Mouse (Mus musculus): ENCODE data around the gene Dach1. TPM values are rescaled to one million over a fixed set of nuclear protein-coding genes. Genes with fewer than 3 reads are reported as not detected.
A peak's percentile ranks its signal among the peaks of the same experiment; 100 is the strongest.

The Dach1 gene
- total RNA-seq (2017): 23.5 and 36.8 TPM in 2 replicates

DNA sequence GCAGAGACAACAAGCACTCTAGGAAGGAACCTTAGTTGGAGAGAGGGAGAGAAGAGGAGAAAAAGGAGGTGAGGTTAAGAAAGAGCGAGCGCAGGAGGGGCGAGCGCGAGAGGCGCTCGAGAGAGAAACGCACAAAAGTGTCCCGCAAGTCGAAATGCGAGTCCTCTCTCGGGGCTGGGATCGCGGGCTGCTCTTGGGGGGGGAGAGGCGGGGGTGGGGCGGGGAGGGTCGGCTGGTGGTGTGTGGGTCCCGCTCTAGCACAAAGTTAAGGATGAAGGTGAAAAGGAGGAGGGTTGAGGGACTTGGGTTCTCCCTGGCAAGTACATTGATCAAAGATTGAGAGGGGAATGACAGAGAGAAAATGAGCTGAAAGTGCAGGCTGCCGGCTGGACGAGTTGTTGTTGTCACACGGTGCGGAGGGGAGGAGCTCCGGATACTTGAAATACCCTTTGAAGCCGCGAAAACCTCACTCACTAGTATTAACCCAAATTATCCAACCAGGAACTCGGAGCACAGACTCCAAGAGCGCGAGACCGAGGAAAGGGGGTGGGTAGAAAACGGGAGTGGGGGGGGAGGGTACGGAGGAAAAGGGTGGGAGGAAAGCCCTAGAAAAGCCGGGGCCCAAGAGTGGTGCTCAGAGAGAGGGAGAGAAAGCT lies at the start of gene Dach1:
Dach1 (minus strand) TSS at position 345 of the 656 bp plus-strand sequence.
- ATAC-seq (replicated peaks; ENCODE audit: low read depth, poor library complexity, severe bottlenecking): peak; percentile 61

- no peak for ATAC-seq (replicated peaks; ENCODE audit: low read depth, poor library complexity, severe bottlenecking)
These were observed 30.5 kb upstream of the Dach1 start for GRCm38 (mm10) chr14:98200089-98200488.

DNA sequence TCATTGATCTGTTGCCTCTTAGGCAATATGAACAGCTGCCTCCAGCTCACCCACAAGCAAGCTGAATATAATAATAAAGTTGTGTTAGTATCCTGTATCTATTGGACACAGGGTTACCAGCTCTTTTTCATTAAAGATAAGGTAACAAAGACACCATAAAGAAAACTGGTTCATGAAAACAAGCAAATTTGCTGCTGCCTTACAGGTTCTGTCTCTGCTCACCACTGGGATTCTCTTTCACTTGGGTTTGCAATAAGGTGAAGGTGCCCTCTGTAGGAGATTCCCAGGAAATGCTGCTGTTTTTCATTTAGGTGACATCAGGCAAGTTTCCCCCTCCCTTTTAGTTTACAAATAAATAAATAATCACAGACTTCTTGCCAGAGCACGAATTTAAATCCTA lies 12.0 kb upstream of the Dach1 start:
- peak; percentile 83 for ATAC-seq (replicated peaks; ENCODE audit: low read depth, poor library complexity, severe bottlenecking)

GRCm38 (mm10) chr14:98173831-98174230 lies 4.3 kb upstream of the Dach1 start:
- ATAC-seq (replicated peaks; ENCODE audit: low read depth, poor library complexity, severe bottlenecking): no peak

GRCm38 (mm10) chr14:98172394-98172905 lies 2.9 kb upstream of the Dach1 start:
- no peak for ATAC-seq (replicated peaks; ENCODE audit: low read depth, poor library complexity, severe bottlenecking)

- ATAC-seq (replicated peaks; ENCODE audit: low read depth, poor library complexity, severe bottlenecking): no peak
These were observed 2.3 kb upstream of the Dach1 start for GRCm38 (mm10) chr14:98171861-98172260.

DNA sequence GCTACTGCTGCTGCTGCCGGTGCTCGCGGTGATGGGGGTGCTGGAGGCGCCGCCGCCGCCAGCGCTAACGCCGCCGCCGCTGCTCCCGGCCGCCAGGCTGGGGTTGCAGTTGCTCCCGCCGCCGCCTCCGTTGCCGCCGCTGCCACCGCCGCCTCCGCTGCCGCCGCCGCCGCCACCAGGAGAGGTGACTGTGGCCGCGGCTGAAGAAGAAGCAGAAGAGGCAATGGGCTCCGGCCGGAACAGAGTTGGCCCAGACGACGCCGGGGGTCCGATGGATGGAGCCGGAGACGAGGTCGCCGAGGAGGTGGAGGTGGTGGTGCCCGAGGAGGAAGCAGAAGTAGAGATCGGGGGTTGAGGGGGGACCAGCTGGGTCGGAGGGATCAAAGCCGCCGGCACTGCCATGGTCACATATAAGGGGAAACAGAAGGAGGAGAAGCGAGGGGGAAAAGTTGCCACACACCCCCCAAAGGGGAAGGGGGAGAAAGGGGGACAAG lies 610 bp downstream of the Dach1 start:
- peak; percentile 37 for ATAC-seq (replicated peaks; ENCODE audit: low read depth, poor library complexity, severe bottlenecking)

- peak; percentile 34 for ATAC-seq (replicated peaks; ENCODE audit: low read depth, poor library complexity, severe bottlenecking)
These were observed 1.3 kb downstream of the Dach1 start for GRCm38 (mm10) chr14:98168039-98168907.

DNA sequence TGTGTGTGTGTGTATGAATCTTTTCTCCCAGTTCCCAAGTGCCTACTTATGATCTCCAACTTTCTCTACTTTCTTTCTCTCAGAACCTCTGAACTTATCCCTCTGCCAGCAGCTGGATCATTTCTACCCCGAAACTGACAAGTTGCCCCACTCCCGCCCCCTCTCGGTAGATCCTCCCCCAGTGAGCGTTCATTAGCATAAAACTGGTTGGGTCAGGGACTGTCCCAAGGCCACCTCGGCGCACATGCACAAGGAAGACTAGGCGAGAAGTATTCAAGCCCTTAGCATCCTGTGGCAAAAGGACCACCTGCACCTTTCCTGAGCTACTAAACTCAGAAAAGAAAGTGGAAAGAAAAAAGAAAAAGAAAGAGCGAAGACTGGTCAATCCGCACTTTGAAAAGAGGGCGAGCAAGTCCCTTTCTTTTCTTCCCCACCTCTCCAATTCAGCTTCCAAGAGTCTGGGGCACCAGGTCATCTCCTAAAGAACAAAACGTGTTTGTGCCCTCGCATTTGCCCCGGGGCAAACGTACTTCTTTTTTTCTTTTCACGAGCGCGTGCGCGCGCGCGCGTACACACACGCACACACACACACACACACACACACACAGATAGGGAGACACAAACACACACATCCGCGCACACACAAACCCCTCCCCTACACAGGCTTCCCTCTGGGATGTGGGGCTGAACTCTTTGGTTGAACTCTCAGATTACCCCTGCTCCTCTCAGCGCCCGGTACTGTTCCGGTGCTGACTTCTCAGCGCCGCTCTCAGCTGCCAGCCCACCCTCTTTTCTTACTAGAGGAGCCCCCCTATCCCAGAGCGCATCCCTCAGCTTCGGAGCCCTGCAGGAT lies 2.2 kb downstream of the Dach1 start:
- peak; percentile 61 for ATAC-seq (replicated peaks; ENCODE audit: low read depth, poor library complexity, severe bottlenecking)

DNA sequence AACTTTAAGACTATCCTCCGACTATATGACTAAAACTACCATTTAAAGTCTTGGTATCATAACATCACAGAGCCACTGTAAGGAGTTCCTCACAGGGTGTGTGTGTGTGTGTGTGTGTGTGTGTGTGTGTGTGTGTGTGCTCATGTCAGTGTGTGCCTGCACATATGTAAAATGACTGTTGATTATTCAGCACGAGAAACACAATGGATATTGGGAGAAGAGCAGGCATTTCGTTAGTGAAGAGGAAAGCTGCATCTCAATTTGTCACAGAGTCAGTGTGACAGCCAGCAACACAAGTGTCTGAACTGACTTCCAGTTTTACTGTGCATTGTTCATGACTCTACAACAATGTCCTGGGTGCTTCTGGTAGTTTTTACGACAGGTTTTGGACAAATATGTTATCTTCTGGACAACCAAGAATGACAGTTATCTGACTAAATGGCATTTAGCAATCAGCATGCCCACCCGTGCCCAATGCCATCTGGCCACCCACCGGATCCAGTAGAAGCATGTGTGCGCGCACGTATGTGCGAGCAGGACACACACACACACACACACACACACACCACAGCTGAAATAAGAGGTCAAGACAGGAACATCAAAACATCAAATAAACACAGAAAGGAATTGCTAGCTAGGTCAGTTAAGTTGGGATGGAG lies 3.1 kb downstream of the Dach1 start:
- ATAC-seq (replicated peaks; ENCODE audit: low read depth, poor library complexity, severe bottlenecking): no peak

DNA sequence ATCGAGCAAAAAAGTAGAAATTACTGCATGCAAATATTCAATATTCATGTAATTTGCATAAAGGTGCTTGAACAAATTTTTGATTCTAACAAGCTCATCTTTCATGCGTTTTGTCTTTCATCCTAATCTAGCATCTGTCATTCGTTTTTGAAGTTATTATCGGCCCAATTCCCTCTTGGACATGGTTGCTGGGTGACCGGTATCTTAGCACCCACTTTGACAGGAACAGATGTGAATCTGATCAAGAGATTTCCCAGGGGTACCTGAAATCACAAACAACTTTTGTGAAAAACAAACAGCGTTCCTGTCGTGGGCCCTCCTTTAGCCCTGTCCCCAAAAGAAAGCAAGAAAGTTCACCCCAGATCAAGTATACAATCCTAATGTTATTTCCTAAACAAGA lies 12.8 kb downstream of the Dach1 start:
- no peak for ATAC-seq (replicated peaks; ENCODE audit: low read depth, poor library complexity, severe bottlenecking)

- ATAC-seq (replicated peaks; ENCODE audit: low read depth, poor library complexity, severe bottlenecking): no peak
These were observed 13.7 kb downstream of the Dach1 start for GRCm38 (mm10) chr14:98155725-98156392.

DNA sequence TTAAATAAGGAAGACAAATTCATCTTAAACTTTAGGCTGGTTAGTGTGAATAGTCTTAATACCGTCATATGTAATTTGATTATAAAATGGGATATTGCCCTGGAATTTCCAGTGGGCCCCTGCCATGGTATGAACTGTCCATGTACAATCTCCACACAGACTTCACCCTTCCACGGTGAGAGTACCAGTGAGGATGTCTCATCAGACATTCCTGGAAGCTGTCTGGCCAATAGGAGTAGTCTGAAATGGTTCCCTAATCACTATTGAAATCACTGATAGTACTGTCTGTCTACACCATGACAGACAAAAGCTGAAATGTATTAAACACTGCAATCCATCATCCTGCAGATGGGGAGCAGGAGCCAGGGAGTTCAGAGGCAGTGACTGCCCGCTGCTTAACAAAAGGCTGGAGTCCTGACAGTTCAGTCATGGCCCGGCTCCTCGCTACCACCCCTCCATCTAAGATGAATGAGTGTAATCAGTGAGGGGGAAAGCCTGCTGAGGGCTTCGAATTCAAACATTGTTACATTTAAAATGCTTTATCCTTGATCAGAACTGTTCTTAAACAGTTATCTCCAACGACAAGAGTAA lies 14.6 kb downstream of the Dach1 start:
- ATAC-seq (replicated peaks; ENCODE audit: low read depth, poor library complexity, severe bottlenecking): no peak

- no peak for ATAC-seq (replicated peaks; ENCODE audit: low read depth, poor library complexity, severe bottlenecking)
These were observed 27.8 kb downstream of the Dach1 start for GRCm38 (mm10) chr14:98141758-98142157.

- no peak for ATAC-seq (replicated peaks; ENCODE audit: low read depth, poor library complexity, severe bottlenecking)
These were observed 30.5 kb downstream of the Dach1 start for GRCm38 (mm10) chr14:98138873-98139665.

DNA sequence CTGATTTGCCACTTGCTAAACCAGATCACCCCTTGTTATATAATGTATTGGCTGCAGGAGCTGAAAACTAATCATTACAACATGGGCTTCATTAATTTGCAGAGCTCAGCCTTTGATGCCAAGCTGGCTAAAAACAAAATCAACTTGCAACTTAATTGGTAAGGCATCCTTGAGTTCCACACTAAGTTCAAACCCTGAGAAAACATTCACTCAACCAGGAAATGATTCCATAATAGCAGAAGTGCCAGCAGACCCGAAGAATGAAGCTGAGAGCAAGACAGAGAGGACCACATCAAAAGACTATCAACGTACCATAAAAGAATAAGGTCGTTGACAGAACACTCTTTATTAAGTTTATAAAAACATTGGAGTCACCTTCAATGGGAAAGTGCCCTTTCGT lies 35.0 kb downstream of the Dach1 start:
- no peak for ATAC-seq (replicated peaks; ENCODE audit: low read depth, poor library complexity, severe bottlenecking)

DNA sequence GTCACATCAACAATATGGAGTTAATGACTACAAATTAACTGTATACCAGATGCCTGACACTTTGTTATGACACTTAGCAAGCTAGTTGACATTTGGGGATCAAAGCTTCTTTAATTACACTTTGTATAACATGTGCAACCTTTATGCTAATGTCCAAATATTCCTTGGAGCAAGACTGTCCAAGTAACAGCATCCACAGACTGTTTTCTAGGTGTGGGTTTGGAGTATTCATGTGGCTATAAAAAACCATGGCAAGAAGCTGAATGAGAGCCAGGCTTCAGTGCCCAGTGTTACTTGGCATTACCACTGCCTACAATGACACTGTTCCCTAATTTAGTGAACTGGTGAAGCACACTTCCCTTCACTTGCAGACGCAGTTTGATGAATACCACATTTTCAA lies 46.5 kb downstream of the Dach1 start:
- ATAC-seq (replicated peaks; ENCODE audit: low read depth, poor library complexity, severe bottlenecking): no peak

DNA sequence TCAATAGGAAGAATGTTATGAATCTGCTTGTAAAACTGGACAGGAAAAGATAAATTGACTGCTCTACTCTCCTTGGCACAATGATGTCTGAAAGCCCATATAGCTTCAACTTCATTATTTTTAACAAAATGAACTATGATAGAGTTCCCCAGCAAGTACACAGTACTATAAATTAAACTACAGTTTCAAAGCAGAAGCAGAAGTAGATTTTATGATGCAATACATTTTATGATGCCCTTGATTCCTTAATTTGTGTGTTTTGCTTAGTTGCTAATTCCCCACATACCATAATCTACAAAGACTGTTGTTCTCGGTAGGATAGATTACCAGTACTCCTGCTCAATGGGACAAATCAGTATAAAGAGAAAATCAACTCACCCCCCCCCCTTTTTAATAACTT lies 52.9 kb downstream of the Dach1 start:
- 0 out of 2 replicates have a peak, but pooled peaks have one; percentile 32 for ATAC-seq (replicated peaks; ENCODE audit: low read depth, poor library complexity, severe bottlenecking)
